Mouse (Mus musculus): ENCODE results near the gene Gm49387. TPM values are rescaled to one million over a fixed set of nuclear protein-coding genes. Genes with fewer than 3 reads are reported as not detected.

Gm49387 gene
- total RNA-seq (2021): 1 to 10 TPM; 4.6 to 7.4 TPM
- long read RNA-seq, experiment 1, partial matches to known transcripts: 0 of 1 reads
- long read RNA-seq, experiment 1, other reads (novel, unspliced or antisense): 1 of 1 reads
- long read RNA-seq, experiment 2: 0 reads

DNA sequence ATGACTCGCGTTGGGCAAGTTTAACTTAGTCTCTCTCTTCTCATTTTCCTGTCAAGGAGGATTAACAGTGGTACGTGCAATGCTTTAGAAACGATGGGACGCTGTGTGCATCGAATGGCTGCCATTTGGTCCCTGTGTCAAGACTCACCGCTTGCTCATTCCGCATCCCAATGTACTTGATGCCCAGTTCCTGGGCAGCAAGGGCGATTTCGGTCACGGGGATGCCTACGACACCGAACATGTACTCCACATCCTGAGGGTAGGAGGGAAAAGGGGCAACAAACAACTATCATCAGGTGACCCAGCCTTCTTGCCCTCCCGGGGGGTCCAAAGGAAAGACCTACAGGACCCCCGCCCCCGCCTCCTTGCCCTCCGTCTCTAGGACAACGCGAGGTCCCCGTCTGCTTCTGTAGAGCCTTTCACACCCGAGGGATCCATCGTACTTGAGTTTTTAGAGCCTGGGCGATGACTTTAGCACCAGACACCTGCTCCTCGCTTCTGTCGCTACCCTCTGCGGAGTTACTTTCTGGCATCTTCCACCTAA is at the start of gene Gm49387:
Gene Gm49387 (minus strand): TSS at position 533 of the 544 bp plus-strand sequence.
- no peak for DNase-seq

- no peak for DNase-seq
Observed at GRCm38 (mm10) chr14:31686231-31686630, 45.6 kb upstream of the Gm49387 start.

- DNase-seq: no peak
Observed at GRCm38 (mm10) chr14:31685680-31686079, 45.0 kb upstream of the Gm49387 start.

DNA sequence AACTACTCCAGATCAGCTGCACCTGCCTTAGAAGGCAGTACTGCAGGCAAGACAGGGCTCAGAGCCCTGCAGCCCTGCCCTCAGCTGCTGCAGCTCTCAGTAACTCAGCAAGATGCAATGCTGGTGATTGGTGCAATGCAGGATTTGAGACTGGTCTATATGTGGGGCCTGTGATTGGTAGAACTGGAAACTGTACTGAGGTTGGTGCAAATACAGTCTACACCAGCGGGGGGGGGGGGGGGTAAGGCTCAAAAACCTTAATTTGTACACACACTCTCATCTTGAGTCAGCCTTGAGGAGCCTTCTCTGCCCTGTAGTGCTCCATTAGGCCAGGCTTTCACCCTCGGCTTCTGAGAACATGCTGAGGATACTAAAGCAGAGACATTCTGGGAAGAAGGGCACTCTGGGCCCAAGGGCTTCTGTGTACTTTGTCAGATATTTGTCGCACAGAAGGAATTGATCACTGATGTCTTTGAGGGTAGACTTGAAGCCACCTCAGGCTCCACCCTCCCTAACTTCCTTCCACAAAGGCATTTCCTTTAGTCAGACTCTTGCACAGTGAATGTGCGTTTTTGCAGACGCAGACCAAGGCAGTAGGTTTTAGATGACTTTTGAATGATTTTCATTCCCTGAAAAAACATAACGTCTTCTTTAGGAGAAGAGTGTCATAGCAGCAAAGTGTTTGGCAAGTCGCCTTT is 43.8 kb upstream of the Gm49387 start:
- DNase-seq: no peak

GRCm38 (mm10) chr14:31683610-31684009 is 42.9 kb upstream of the Gm49387 start:
- DNase-seq: no peak

- no peak for DNase-seq
Observed at GRCm38 (mm10) chr14:31681931-31682555, 41.4 kb upstream of the Gm49387 start.

- DNase-seq: no peak
Observed at GRCm38 (mm10) chr14:31681291-31681690, 40.6 kb upstream of the Gm49387 start.

- no peak for DNase-seq
Observed at GRCm38 (mm10) chr14:31680656-31681055, 40.0 kb upstream of the Gm49387 start.

DNA sequence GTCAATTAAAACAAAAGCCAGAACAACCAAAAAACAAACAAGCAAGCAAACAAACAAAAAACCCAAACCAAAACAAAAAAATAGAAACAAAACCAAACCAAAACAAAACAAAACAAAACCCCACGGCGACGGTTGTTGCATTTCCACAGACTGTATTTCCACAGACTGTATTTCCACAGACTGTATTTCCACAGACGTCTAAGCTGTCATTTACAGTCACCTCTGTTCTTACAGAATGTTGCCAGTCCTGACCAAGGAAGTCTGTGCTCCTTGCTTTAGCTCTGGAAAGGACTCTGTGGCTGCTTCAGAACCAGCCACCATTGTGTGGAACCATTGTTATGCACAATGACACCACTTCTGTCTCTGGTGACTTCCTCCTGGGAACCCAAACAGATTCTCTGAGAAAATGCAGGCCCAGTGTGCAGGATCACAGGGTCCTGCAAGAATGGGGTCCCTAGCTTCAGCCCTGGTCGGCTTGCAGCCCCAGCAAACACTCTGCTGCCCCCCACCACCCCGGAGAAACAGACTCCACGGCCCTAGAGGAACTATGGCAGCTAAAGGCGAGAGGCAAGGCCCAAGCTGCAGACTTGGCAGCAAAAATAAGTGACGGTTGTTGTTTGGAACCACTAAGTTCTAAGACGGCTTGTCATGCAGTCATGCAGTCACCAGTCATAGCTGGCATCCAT is 31.1 kb upstream of the Gm49387 start:
- DNase-seq: no peak

- no peak for DNase-seq
Observed at GRCm38 (mm10) chr14:31669642-31670490, 29.2 kb upstream of the Gm49387 start.

DNA sequence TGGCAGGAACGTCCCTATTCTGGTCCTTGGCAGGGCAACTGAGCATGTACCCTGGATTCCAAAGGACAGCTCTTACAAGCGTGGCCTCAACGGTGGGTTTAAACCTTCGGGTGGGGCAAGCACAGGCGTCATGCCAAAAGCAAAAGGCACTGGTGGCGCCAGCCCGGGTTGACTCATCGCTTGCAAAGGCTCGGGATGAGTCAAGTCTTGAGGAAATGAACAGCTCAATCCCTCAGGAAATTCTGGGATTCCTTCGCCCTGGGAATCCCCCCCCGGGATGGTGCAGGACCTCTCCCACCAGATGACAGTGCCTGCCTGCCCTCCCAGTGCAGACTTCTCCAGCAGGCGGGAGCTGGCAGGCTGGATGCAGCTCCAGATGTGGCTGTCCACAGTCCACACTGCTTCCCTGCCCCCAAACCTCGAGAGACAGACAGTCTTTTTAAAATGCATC is 28.5 kb upstream of the Gm49387 start:
- peak; percentile 86 for DNase-seq

DNA sequence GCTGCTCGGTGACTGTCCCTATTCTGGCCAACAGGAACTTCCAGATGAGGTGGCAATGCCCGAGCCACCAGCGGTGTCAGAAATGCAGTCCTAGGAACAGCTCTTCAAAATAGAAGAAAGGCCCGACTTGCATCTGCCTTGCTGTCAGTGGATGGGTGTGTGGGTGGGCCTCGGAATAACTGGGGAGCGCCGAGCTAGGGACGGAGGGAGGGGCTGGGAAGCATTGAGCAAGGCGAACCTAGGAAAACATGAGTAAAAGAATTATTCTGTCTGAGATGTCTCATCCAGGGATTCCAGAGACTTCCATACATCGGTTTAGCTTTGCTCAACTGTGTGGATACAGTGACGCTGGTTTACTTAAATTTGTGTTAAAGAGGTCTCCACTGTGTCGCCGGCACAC is 27.6 kb upstream of the Gm49387 start:
- DNase-seq: no peak

GRCm38 (mm10) chr14:31667741-31668140 is 27.1 kb upstream of the Gm49387 start:
- DNase-seq: no peak

DNA sequence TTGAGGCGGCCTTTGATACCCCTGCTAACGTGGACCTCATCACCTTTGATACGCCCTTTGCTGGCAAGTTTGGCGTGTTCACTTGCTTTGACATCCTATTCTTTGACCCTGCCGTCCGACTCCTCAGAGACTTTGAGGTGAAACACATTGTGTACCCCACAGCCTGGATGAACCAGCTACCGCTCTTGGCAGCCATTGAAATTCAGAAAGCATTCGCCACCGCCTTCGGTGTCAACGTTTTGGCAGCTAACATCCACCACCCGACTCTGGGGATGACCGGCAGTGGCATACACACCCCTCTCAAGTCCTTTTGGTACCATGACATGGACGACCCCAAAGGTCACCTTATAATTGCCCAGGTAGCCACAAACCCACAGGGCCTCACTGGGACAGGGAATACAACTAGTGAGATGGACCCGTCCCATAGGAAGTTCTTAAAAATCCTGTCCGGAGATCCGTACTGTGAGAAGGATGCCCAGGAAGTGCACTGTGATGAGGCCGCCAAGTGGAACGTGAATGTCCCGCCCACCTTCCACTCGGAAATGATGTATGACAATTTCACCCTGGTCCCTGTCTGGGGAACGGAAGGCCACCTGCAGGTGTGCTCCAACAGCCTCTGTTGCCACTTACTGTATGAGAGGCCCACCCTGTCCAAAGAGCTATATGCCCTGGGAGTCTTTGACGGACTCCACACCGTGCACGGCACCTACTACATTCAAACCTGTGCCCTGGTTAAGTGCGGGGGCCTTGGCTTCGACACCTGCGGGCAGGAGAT is 26.4 kb upstream of the Gm49387 start:
- no peak for DNase-seq

- no peak for DNase-seq
Observed at GRCm38 (mm10) chr14:31665566-31665940, 24.9 kb upstream of the Gm49387 start.

GRCm38 (mm10) chr14:31664903-31665565 is 24.4 kb upstream of the Gm49387 start:
- DNase-seq: no peak

DNA sequence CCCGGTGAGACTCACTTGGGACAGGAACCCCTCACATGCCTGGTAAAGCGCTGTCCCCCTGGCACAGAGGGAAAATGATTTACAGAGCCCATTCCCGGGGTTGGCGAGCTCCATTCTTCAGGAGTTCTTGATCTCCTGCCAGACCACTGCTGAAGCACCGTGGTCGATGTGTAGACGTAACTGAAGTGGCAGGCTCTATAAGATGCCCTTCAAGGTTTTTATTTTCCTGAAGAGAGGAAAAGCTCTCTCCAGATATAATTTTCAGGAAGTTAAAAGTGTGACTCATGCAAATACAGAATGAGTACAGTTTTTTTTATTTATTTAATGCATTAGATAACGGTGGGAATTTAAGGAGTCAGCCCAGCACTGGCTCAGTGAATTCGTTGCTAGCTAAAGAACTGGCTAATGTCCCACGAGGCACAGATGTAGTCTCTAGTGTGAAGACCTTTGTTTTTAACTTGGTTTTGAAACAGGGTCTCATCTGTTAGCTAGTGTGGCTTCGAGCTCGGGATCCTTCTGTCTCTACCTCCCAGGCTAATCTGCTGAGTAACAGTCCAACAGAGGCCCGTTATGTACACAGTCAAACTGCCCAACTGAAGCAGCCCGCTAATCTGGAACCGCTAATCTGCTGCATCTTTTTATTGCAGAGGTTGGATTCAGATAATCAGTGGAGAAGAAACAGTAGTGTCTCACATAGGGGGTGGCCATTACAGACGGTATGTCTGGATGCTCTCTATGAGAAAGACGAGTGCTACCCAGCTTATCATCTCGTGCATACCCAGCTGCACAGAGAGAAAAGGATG is 23.6 kb upstream of the Gm49387 start:
- no peak for DNase-seq

DNA sequence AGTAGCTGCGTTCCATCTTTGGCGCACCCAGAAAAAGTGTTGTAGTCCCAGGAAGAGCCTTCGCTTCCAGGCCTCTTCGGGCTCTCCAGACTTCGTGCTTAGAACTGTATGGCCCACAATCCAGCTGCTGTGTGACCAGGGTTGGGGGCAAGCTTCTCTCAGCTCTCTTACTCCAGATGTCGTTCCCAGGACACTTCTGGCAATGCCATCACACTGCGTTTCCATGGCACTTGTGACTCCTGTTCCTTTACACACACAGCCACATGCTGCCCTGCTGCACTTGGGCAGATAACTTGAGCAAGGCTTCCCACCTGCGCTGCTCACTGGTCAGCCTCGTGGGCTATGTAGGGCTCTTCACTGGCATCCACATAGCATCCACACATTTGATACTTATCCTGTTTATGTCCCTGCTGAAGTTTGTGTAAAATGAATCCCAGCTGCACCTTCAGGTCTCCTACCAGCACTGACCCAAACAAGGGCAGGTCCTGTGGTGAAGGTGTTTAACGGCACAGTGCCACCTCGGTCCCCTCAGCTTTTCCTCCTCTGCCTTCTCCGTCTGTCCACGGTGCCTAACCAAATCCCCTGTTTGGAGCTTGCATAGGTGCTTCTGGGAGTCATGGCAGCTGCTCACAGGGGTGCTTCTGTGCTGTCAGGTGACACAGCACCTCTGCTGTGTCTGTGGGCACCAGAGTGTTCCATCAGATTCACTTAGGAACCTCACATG is 22.9 kb upstream of the Gm49387 start:
- no peak for DNase-seq

Data from adrenal gland, postnatal 10 days (tissue).